Mouse (Mus musculus) kidney, adult 2 months (tissue): ENCODE results near the gene Smad1.

Experiments used
- CTCF ChIP-seq: fragments of 200-500 bp; conservative IDR thresholded peaks from 2 replicates; pipeline ENCODE4 v1.5.1; 2011; ENCODE audit warnings: low read depth, mild to moderate bottlenecking, control low read depth, low read length, moderate library complexity, mixed read lengths; ENCODE audit not compliant: insufficient read depth, insufficient read length
- POLR2A ChIP-seq: fragments of 200-500 bp; IDR thresholded peaks from one replicate; pipeline ENCODE4 v1.6.1; 2011; ENCODE audit warnings: low read depth, low read length, control low read depth

DNA sequence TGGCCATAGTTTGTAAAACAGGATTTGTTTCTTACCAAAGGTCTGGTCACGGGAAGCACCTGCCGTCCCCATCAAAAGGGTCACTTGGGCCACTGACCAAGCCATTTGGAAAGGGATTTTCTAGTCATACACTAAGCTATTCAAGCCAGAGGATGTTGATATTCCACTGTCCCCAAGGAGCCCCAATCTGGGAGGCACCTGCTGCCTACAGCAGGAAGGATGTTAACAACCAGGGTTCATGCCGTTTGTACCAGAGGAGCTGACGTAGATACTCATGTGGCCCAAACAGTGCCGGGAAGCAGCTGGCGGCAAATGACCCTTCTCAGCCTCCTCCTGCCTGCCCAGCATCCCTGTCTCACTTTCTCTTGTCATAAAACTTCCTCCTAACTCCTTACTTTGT lies 73.8 kb downstream of the Smad1 start:
- TF ChIP-seq CTCF (no peak), POLR2A (no peak)
